Mouse (Mus musculus): ENCODE data around the gene Btbd18. TPM values are rescaled to one million over a fixed set of nuclear protein-coding genes. Genes with fewer than 3 reads are reported as not detected.
A peak's percentile ranks its signal among the peaks of the same experiment; 100 is the strongest.

Gene Btbd18
- polyA plus RNA-seq, 1 experiment from 2014 or later, result 0.39 TPM

GRCm38 (mm10) chr2:84703497-84703896 lies 44.6 kb downstream of the Btbd18 start:
- Histone ChIP-seq H3K4me2 (no peak overlapping the region), H3K9me3 (ENCODE audit: low read depth, low read length) (no peaks in the 10 kb centered on the region), H3K9ac (no peak overlapping the region), H3K4me3 (ENCODE audit: low read depth, low read length) (no peak overlapping the region), H3K27ac (ENCODE audit: low read depth) (no peak overlapping the region), H3K36me3 (ENCODE audit: insufficient read depth) (peaks cover 51% of the 10 kb centered on the region), H3K27me3 (ENCODE audit: insufficient read depth, low read length) (no peaks in the 10 kb centered on the region), H3K4me1 (ENCODE audit: insufficient read depth) (no peaks in the 10 kb centered on the region)
- DNase-seq (no peak), ATAC-seq (ENCODE audit: insufficient read depth) (no peak)
- WGBS, result 93% methylated on average over 1 of the region's 1 CpGs
- TF ChIP-seq CTCF (IDR thresholded peaks at IDR 0.05; ENCODE audit: low read depth), result no peak

GRCm38 (mm10) chr2:84704329-84704728 lies 45.5 kb downstream of the Btbd18 start:
- Histone ChIP-seq H3K27ac (ENCODE audit: low read depth) (no peak overlapping the region), H3K4me3 (ENCODE audit: low read depth, low read length) (no peak overlapping the region), H3K36me3 (ENCODE audit: insufficient read depth) (peaks cover 50% of the 10 kb centered on the region), H3K9ac (no peak overlapping the region), H3K27me3 (ENCODE audit: insufficient read depth, low read length) (no peaks in the 10 kb centered on the region), H3K4me1 (ENCODE audit: insufficient read depth) (no peaks in the 10 kb centered on the region), H3K4me2 (no peak overlapping the region), H3K9me3 (ENCODE audit: low read depth, low read length) (no peaks in the 10 kb centered on the region)
- 82% methylated on average over 5 of the region's 5 CpGs for WGBS
- no peak for DNase-seq
- ATAC-seq (ENCODE audit: insufficient read depth), result no peak
- no peak for TF ChIP-seq CTCF (IDR thresholded peaks at IDR 0.05; ENCODE audit: low read depth)

GRCm38 (mm10) chr2:84705295-84705694 lies 46.4 kb downstream of the Btbd18 start:
- Histone ChIP-seq H3K27me3 (ENCODE audit: insufficient read depth, low read length) (no peaks in the 10 kb centered on the region), H3K9ac (no peak overlapping the region), H3K27ac (ENCODE audit: low read depth) (no peak overlapping the region), H3K9me3 (ENCODE audit: low read depth, low read length) (no peaks in the 10 kb centered on the region), H3K4me3 (ENCODE audit: low read depth, low read length) (no peak overlapping the region), H3K4me1 (ENCODE audit: insufficient read depth) (no peaks in the 10 kb centered on the region), H3K4me2 (no peak overlapping the region), H3K36me3 (ENCODE audit: insufficient read depth) (peaks cover 59% of the 10 kb centered on the region)
- DNase-seq, result no peak
- WGBS, result 89% methylated on average over 1 of the region's 1 CpGs
- ATAC-seq (ENCODE audit: insufficient read depth), result no peak
- no peak for TF ChIP-seq CTCF (IDR thresholded peaks at IDR 0.05; ENCODE audit: low read depth)

GRCm38 (mm10) chr2:84707523-84707922 lies 48.6 kb downstream of the Btbd18 start:
- no peak for TF ChIP-seq CTCF (IDR thresholded peaks at IDR 0.05; ENCODE audit: low read depth)
- no peaks in the 10 kb centered on the region for H3K4me1 ChIP-seq (ENCODE audit: insufficient read depth)
- H3K36me3 ChIP-seq (ENCODE audit: insufficient read depth), result peaks cover 63% of the 10 kb centered on the region
- no peak for ATAC-seq (ENCODE audit: insufficient read depth)
- WGBS, result 75% methylated on average over 1 of the region's 1 CpGs
- H3K4me2 ChIP-seq, result no peak overlapping the region
- no peak overlapping the region for H3K4me3 ChIP-seq (ENCODE audit: low read depth, low read length)
- H3K9ac ChIP-seq, result no peak overlapping the region
- H3K27ac ChIP-seq (ENCODE audit: low read depth), result no peak overlapping the region
- H3K9me3 ChIP-seq (ENCODE audit: low read depth, low read length), result no peaks in the 10 kb centered on the region
- no peaks in the 10 kb centered on the region for H3K27me3 ChIP-seq (ENCODE audit: insufficient read depth, low read length)
- no peak for DNase-seq

GRCm38 (mm10) chr2:84711898-84712297 lies 53.0 kb downstream of the Btbd18 start:
- no peak for DNase-seq
- TF ChIP-seq CTCF (IDR thresholded peaks at IDR 0.05; ENCODE audit: low read depth), result no peak
- Histone ChIP-seq H3K9ac (no peak overlapping the region), H3K4me1 (ENCODE audit: insufficient read depth) (no peaks in the 10 kb centered on the region), H3K27me3 (ENCODE audit: insufficient read depth, low read length) (no peaks in the 10 kb centered on the region), H3K27ac (ENCODE audit: low read depth) (no peak overlapping the region), H3K4me3 (ENCODE audit: low read depth, low read length) (no peak overlapping the region), H3K9me3 (ENCODE audit: low read depth, low read length) (no peaks in the 10 kb centered on the region), H3K36me3 (ENCODE audit: insufficient read depth) (peaks cover 46% of the 10 kb centered on the region), H3K4me2 (no peak overlapping the region)
- ATAC-seq (ENCODE audit: insufficient read depth), result no peak
- WGBS, result 92% methylated on average over 2 of the region's 2 CpGs

- no peak for TF ChIP-seq CTCF (IDR thresholded peaks at IDR 0.05; ENCODE audit: low read depth)
- peak overlapping the region; percentile 96 for H3K9ac ChIP-seq
- no peaks in the 10 kb centered on the region for H3K4me1 ChIP-seq (ENCODE audit: insufficient read depth)
- under 1% methylated on average over 26 of the region's 26 CpGs for WGBS
- DNase-seq (no peak), ATAC-seq (ENCODE audit: insufficient read depth) (peak; percentile 26)
- H3K4me3 ChIP-seq (ENCODE audit: low read depth, low read length), result peak overlapping the region; percentile 95
- no peaks in the 10 kb centered on the region for H3K9me3 ChIP-seq (ENCODE audit: low read depth, low read length)
- no peaks in the 10 kb centered on the region for H3K27me3 ChIP-seq (ENCODE audit: insufficient read depth, low read length)
- H3K4me2 ChIP-seq, result peak overlapping the region; percentile 70
- peak overlapping the region; percentile 97 for H3K27ac ChIP-seq (ENCODE audit: low read depth)
- peaks cover 25% of the 10 kb centered on the region for H3K36me3 ChIP-seq (ENCODE audit: insufficient read depth)
These were observed 55.5 kb downstream of the Btbd18 start for GRCm38 (mm10) chr2:84714422-84714810.

- ATAC-seq (ENCODE audit: insufficient read depth) (peak; percentile 96), DNase-seq (peak; percentile 98)
- whole genome bisulfite sequencing, result under 1% methylated on average over 105 of the region's 107 CpGs
- H3K4me1 ChIP-seq (ENCODE audit: insufficient read depth), result no peaks in the 10 kb centered on the region
- no peaks in the 10 kb centered on the region for H3K27me3 ChIP-seq (ENCODE audit: insufficient read depth, low read length)
- peak within 1 kb of the TSS; percentile 95 for H3K4me3 ChIP-seq (ENCODE audit: low read depth, low read length)
- TF ChIP-seq CTCF (IDR thresholded peaks at IDR 0.05; ENCODE audit: low read depth), result no peak
- H3K9ac ChIP-seq, result peak within 1 kb of the TSS; percentile 96
- peak within 1 kb of the TSS; percentile 70 for H3K4me2 ChIP-seq
- peak within 1 kb of the TSS; percentile 97 for H3K27ac ChIP-seq (ENCODE audit: low read depth)
- peaks cover 20% of the 10 kb centered on the region for H3K36me3 ChIP-seq (ENCODE audit: insufficient read depth)
- H3K9me3 ChIP-seq (ENCODE audit: low read depth, low read length), result no peaks in the 10 kb centered on the region
These were observed 56.1 kb downstream of the Btbd18 start, which contains the start of gene Zdhhc5 for GRCm38 (mm10) chr2:84714811-84715561. Gene Zdhhc5 (minus strand): TSS chr2:84715180.
